Mouse (Mus musculus) limb, embryonic 15.5 days (tissue): ENCODE measurements around the gene Trpv5. TPM values are rescaled to one million over a fixed set of nuclear protein-coding genes. Genes with fewer than 3 reads are reported as not detected.

ENCODE experiments used
- ATAC-seq: fragments of 200-750 bp; cut with Nextera tagmentation; 2 replicates; pipeline ENCODE4 v1.8.0; 2017; ENCODE audit warnings: low read depth, moderate TSS enrichment; ENCODE audit not compliant: insufficient number of reproducible peaks, low FRiP score, low TSS enrichment
- H3K27ac ChIP-seq: fragments of 300-500 bp; sonication (generic); 2 replicates; pipeline ENCODE4 v1.5.1; 2015; ENCODE audit warnings: moderate library complexity, mild to moderate bottlenecking, inconsistent platforms
- H3K27me3 ChIP-seq: fragments of 300-500 bp; sonication (generic); 2 replicates; pipeline ENCODE4 v1.6.1; 2015; ENCODE audit warnings: inconsistent platforms
- H3K36me3 ChIP-seq: fragments of 300-500 bp; sonication (generic); 2 replicates; pipeline ENCODE4 v1.6.1; 2015; ENCODE audit warnings: inconsistent platforms
- H3K4me1 ChIP-seq: fragments of 300-500 bp; sonication (generic); 2 replicates; pipeline ENCODE4 v1.6.1; 2015; ENCODE audit warnings: inconsistent platforms
- H3K4me2 ChIP-seq: fragments of 300-500 bp; sonication (generic); 2 replicates; pipeline ENCODE4 v1.6.1; 2015; ENCODE audit warnings: mild to moderate bottlenecking, inconsistent platforms
- H3K4me3 ChIP-seq: fragments of 300-500 bp; sonication (generic); 2 replicates; pipeline ENCODE4 v1.5.1; 2015; ENCODE audit warnings: mild to moderate bottlenecking, inconsistent platforms
- H3K9ac ChIP-seq: fragments of 300-500 bp; sonication (generic); 2 replicates; pipeline ENCODE4 v1.6.1; 2015; ENCODE audit warnings: inconsistent platforms
- H3K9me3 ChIP-seq: fragments of 300-500 bp; sonication (generic); 2 replicates; pipeline ENCODE4 v1.6.1; 2016; ENCODE audit warnings: inconsistent platforms
- WGBS: fragments of 180-500 bp; shearing (Covaris S2); methylation state at CpG from one replicate; pipeline ENCODE4 v1.1.7; 2015; 5-methylcytosine and 5-hydroxymethylcytosine counted together
- polyA plus RNA-seq: library from polyadenylated mRNA; unstranded; fragments of >200 nt; fragmentation: Nextera tagmentation; extraction: Ambion mirVana; gene quantifications from 2 replicates; pipeline ENCODE4 v1.2.1, GENCODE M21; 2015

The Trpv5 gene
- polyA plus RNA-seq, 1 experiment from 2014 or later: not detected

DNA sequence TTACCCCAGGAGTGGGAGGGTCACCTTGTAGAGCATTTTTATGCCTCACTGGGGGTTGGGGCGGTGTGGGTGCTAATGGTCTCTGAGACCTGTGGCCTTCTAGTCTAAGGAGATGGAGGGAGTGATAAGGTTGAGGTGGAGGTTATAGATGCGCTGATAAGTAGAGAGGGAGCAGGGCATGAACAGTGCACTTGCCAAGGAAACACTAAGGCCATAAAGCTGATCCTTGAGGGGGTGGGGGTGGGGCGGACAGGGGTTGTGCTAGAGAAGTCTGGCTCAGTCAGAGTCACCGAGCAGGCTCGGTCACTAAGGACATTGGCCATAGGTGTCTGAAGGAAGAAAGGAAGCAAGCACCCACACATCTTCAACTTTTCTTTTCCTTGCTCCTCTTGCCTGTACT is 1.1 kb upstream of the Trpv5 start:
- Histone ChIP-seq H3K4me3 (no peak overlapping the region), H3K9ac (no peak overlapping the region), H3K27me3 (no peaks in the 10 kb centered on the region), H3K4me2 (no peak overlapping the region), H3K4me1 (no peaks in the 10 kb centered on the region), H3K27ac (no peak overlapping the region), H3K9me3 (no peaks in the 10 kb centered on the region), H3K36me3 (no peaks in the 10 kb centered on the region)
- no peak for ATAC-seq
- WGBS: 65% methylated on average over 5 of the region's 5 CpGs

DNA sequence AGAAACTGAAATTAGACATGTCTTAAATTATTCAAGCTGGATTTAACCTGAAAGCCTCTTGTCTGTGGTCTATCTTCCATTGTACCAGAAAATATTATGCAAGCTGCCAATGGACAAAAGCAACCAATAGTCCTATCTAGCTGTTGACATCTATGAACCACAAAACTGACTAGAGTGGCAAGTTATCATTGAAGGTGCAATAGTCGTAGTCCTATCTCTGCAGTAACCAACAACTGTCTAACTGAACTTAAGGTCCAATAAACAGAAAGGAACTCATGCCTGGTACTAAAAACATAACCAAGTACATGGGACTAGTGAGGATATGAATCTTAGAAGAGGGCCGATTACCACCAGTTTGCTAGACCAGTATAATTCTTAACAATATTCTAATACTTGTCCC is 4.0 kb downstream of the Trpv5 start:
- Histone ChIP-seq H3K4me1 (no peaks in the 10 kb centered on the region), H3K4me3 (no peak overlapping the region), H3K9me3 (no peaks in the 10 kb centered on the region), H3K4me2 (no peak overlapping the region), H3K36me3 (no peaks in the 10 kb centered on the region), H3K9ac (no peak overlapping the region), H3K27ac (no peak overlapping the region), H3K27me3 (no peaks in the 10 kb centered on the region)
- 91% methylated on average over 2 of the region's 2 CpGs for WGBS
- no peak for ATAC-seq

DNA sequence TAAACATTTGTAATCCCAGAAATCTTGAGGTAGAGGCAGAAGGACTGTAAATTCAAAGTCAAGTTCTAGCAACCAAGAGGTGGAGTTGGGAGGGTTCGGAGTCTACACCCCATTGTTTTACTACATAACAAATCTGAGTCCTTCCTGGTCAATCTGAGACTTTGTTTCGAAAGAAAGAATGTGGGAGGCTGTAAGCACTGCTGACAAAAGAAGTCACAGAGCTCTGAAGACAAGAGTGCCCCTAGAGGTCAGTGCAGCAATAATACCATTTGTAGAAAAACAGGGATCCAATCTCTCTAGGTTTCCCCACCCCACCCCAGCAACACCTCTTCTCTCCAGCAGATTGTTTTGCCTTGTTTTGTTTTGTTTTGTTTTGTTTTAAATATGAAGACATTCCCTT is 18.2 kb downstream of the Trpv5 start:
- Histone ChIP-seq H3K4me1 (no peaks in the 10 kb centered on the region), H3K4me3 (no peak overlapping the region), H3K9ac (no peak overlapping the region), H3K9me3 (no peaks in the 10 kb centered on the region), H3K27me3 (no peaks in the 10 kb centered on the region), H3K27ac (no peak overlapping the region), H3K36me3 (no peaks in the 10 kb centered on the region), H3K4me2 (no peak overlapping the region)
- 38% methylated on average over 2 of the region's 2 CpGs for WGBS
- ATAC-seq: no peak

DNA sequence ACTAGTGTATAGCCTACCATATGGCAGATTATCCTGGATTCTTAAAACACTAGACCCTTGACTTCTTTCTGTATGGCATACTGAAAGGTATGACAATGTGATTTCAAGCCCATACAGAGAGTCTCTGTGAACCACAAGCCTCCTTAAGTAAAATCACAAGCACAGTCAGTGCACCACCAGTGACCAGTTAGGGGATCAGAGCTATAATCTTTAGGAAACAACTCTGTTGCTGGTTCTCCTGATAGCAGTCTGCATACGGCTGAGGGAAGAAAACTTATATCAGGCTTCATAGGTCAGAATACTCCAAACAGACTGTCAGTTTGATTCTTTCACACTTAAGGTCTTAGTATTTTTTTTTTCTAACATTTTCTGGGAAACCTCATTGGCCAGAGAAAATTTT is 22.1 kb downstream of the Trpv5 start:
- H3K4me3 ChIP-seq: no peak overlapping the region
- no peak for ATAC-seq
- no peaks in the 10 kb centered on the region for H3K27me3 ChIP-seq
- no peak overlapping the region for H3K4me2 ChIP-seq
- no peaks in the 10 kb centered on the region for H3K4me1 ChIP-seq
- no peak overlapping the region for H3K9ac ChIP-seq
- 75% methylated on average over 1 of the region's 1 CpGs for WGBS
- H3K27ac ChIP-seq: no peak overlapping the region
- no peaks in the 10 kb centered on the region for H3K36me3 ChIP-seq
- H3K9me3 ChIP-seq: no peaks in the 10 kb centered on the region

DNA sequence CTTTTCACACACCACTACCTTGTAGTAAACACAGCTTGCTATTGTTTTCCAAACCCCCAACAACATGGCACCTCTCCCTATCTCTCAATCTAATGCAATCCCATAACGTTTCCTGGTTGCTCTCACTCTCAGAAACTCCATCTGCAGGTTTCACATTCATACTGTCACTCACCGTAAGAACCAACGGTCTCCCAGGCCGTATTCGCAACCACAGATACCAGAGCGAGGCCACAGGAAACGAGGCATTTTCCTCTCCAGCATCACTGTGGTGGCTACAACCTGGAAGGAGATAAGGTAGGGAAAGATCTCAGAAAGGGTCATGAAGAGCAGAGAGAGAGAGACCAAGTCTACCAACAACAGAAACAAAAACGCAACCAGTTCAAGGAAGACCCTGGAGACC is 25.9 kb downstream of the Trpv5 start:
- no peaks in the 10 kb centered on the region for H3K36me3 ChIP-seq
- no peak overlapping the region for H3K4me3 ChIP-seq
- H3K9ac ChIP-seq: no peak overlapping the region
- no peaks in the 10 kb centered on the region for H3K9me3 ChIP-seq
- no peak overlapping the region for H3K4me2 ChIP-seq
- ATAC-seq: no peak
- WGBS: 84% methylated on average over 8 of the region's 8 CpGs
- H3K27me3 ChIP-seq: no peaks in the 10 kb centered on the region
- H3K27ac ChIP-seq: no peak overlapping the region
- no peaks in the 10 kb centered on the region for H3K4me1 ChIP-seq

DNA sequence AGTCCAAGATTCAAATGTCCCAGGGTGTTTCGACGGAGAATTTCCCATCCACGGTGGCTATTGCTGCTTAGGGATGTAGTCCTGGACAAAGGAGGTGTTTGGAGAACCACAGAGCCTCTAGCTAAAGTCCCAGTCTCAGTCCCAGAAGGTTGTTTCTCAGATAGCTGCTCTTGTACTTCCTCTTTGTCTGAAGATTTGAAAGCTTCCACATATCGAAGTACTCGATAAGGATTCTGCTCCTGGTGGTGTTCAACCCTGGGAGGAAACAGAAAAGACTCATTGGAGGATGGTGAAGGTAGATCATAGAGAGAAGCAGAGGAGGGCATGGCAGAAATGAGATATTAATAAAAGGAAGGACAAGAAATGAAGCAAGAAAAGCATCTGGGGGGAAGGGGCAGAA is 27.4 kb downstream of the Trpv5 start:
- Histone ChIP-seq H3K9me3 (no peaks in the 10 kb centered on the region), H3K4me1 (no peaks in the 10 kb centered on the region), H3K4me3 (no peak overlapping the region), H3K9ac (no peak overlapping the region), H3K27ac (no peak overlapping the region), H3K36me3 (no peaks in the 10 kb centered on the region), H3K4me2 (no peak overlapping the region), H3K27me3 (no peaks in the 10 kb centered on the region)
- no peak for ATAC-seq
- WGBS: 91% methylated on average over 5 of the region's 5 CpGs

DNA sequence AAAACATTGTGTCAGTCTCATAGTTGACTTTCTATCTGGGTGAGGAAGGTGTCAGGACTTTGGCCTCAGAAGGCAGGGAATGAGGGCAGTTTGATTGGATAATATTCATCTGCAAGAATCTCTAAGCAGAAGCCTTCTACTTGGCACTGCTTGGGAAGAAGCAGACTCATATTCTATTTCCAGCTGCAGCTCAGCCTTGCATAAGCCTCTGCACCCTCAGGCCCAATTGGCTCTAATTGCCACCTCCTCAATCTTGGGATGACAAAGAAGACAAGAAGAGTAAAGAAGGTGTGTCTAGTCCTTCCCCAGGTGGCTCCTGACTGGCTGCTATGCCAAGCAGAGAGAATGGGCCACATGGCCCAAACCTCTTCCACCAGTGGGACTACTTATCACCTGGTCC is 33.9 kb downstream of the Trpv5 start:
- Histone ChIP-seq H3K27ac (no peak overlapping the region), H3K4me2 (no peak overlapping the region), H3K36me3 (no peaks in the 10 kb centered on the region), H3K9ac (no peak overlapping the region), H3K9me3 (no peaks in the 10 kb centered on the region), H3K4me3 (no peak overlapping the region), H3K4me1 (no peaks in the 10 kb centered on the region), H3K27me3 (no peaks in the 10 kb centered on the region)
- ATAC-seq: no peak

DNA sequence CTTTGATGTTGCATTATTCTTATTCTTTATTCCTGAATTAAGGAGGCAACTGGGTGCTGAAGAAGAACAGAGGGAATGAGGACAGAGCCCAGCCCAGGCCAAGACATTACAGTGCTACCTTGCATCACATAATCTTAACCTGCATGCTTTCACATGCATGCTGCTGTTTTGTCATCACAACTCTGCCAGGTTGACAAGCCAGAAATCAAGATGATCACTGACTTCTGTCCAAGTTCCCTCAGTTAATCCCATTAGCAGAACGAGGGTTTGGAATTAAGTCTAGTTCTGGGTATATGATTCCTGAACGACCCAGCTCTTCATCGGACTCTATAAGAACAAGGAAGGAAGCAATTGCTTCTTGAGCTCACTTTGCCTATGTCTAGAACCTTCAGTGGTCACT is 34.3 kb downstream of the Trpv5 start:
- no peaks in the 10 kb centered on the region for H3K4me1 ChIP-seq
- no peak overlapping the region for H3K27ac ChIP-seq
- H3K4me3 ChIP-seq: no peak overlapping the region
- no peak for ATAC-seq
- no peaks in the 10 kb centered on the region for H3K27me3 ChIP-seq
- no peak overlapping the region for H3K4me2 ChIP-seq
- WGBS: 76% methylated on average over 3 of the region's 3 CpGs
- H3K9me3 ChIP-seq: no peaks in the 10 kb centered on the region
- H3K36me3 ChIP-seq: no peaks in the 10 kb centered on the region
- H3K9ac ChIP-seq: no peak overlapping the region

DNA sequence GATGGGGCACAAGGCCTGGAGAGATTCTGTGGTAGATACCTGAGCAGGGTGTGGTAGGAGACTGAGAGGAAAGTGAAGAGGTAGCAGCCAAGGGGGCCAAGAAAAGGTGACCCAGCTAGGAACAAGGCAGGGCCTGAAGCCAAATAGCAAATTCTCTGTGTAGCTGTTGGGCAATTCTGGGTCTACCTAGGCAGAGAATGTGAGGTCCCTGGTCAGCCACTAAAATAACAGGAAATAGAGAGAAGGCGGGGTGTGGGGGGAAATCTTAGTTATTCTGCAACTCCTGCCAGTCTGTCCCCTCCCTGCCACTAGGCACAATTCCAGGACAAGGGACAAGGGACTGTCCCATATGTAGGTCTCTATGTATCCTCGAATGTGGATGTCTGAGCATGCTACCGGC is 37.3 kb downstream of the Trpv5 start:
- H3K36me3 ChIP-seq: no peaks in the 10 kb centered on the region
- no peak for ATAC-seq
- no peak overlapping the region for H3K4me2 ChIP-seq
- 79% methylated on average over 3 of the region's 3 CpGs for WGBS
- H3K9ac ChIP-seq: no peak overlapping the region
- no peaks in the 10 kb centered on the region for H3K4me1 ChIP-seq
- no peak overlapping the region for H3K4me3 ChIP-seq
- H3K27me3 ChIP-seq: no peaks in the 10 kb centered on the region
- no peaks in the 10 kb centered on the region for H3K9me3 ChIP-seq
- no peak overlapping the region for H3K27ac ChIP-seq

DNA sequence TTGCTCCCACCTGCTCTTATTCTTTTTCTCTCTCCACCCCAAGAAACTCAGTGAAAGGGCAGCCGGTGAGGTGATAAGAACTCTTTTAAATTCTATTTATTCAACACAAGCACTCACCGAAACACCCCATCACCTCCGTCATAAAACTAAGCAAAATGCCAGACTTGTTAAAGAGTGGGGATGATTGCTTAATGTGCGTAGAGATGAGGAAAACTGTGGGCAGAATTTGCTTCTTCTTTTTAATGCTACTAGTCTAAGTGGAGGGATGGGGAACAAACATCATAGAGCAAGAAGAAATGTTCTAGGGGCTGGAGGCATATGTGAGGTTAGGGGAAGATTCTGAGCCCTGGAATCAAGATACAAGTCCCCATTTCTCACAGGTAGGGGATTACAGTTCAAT is 37.8 kb downstream of the Trpv5 start:
- Histone ChIP-seq H3K36me3 (no peaks in the 10 kb centered on the region), H3K27ac (no peak overlapping the region), H3K9ac (no peak overlapping the region), H3K4me1 (no peaks in the 10 kb centered on the region), H3K4me3 (no peak overlapping the region), H3K27me3 (no peaks in the 10 kb centered on the region), H3K9me3 (no peaks in the 10 kb centered on the region), H3K4me2 (no peak overlapping the region)
- ATAC-seq: no peak
- WGBS: 80% methylated on average over 4 of the region's 4 CpGs

DNA sequence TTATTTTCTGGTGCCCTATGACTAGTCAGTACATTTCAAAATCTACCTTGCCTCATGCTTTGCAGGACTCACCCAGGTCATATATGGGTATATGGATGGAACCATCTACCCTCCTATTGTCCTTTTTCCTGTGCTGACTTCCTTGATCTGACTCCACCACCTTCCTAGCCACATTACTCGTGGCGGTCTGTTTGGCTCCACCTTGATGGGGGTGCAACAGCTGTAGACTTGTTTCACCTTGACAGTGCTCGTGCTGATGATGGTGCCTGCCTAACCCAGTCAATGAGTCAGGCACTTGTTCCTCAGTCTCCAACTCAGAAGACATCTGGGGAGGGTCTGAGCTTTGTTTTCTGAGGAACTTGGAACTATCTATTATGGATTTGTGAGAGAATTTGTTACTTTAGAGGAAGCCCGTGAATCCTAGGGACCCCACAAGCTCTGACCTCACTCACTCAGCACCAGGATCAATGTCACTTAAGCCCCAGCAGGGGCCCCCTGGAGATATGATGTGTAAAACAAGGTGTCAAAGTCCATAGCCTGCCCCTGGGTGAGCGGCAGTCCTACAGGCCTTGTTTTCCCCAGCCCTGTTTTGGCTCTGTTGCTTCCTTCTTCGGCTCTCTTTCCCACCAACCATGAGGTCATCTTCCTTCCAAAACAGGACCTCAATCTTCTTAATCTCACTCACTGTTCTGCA is 39.2 kb downstream of the Trpv5 start:
- ATAC-seq: no peak
- Histone ChIP-seq H3K4me2 (no peak overlapping the region), H3K27ac (no peak overlapping the region), H3K36me3 (no peaks in the 10 kb centered on the region), H3K9me3 (no peaks in the 10 kb centered on the region), H3K4me1 (no peaks in the 10 kb centered on the region), H3K4me3 (no peak overlapping the region), H3K9ac (no peak overlapping the region), H3K27me3 (no peaks in the 10 kb centered on the region)
- 83% methylated on average over 6 of the region's 6 CpGs for WGBS

DNA sequence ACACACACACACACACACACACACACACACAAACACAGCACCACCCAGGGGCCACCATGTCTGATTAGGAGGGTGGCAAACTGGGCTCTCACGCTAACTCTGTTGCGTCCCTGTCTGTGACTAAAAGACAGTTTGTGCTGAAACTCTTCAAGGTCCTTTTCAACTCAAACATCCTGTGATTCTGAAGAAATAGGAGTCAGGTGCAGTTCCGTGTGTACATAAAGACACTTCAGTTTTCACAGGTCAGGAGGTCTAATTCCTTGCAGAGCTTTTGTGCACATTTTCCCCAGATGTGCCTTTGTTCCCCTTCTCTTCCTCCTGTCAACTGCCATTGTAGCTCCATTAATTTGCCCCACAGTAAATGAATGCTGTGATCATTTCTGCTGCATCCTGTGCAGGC is 40.1 kb downstream of the Trpv5 start:
- ATAC-seq: no peak
- Histone ChIP-seq H3K36me3 (no peaks in the 10 kb centered on the region), H3K4me3 (no peak overlapping the region), H3K4me2 (no peak overlapping the region), H3K9me3 (no peaks in the 10 kb centered on the region), H3K27me3 (no peaks in the 10 kb centered on the region), H3K9ac (no peak overlapping the region), H3K27ac (no peak overlapping the region), H3K4me1 (no peaks in the 10 kb centered on the region)
- 72% methylated on average over 3 of the region's 3 CpGs for WGBS

DNA sequence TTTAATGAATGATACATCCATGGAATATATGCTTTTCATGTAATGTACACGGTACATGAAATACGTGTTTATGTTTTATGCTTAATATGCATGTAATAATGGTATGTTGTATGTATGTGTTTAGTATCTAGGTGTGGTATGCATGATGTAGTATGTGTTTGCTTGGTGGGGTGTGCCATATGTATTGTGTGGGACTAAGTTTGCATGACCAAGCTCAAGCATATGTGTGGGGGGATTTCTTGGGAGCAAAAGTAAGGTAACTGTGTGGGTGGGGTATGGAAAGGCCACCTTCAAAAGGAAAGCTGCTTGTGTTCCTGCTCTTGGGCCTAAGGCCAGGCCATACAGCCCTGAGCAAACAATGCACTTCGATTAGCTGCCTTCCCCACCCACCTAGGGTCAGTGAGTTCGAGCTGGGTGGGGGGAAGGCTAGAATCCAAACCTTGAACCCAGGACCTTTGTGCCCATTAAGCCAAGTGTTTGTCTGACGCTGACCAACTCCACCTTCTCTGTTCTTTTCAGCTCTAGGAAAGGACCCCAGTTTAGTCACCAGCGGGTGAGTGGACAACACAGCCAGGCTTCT is 42.6 kb downstream of the Trpv5 start:
- no peak for ATAC-seq
- Histone ChIP-seq H3K4me2 (no peak overlapping the region), H3K27me3 (no peaks in the 10 kb centered on the region), H3K9ac (no peak overlapping the region), H3K27ac (no peak overlapping the region), H3K36me3 (no peaks in the 10 kb centered on the region), H3K4me3 (no peak overlapping the region), H3K4me1 (no peaks in the 10 kb centered on the region), H3K9me3 (no peaks in the 10 kb centered on the region)
- 77% methylated on average over 6 of the region's 6 CpGs for WGBS
